Mouse (Mus musculus): ENCODE data around the gene Tob2.

DNA sequence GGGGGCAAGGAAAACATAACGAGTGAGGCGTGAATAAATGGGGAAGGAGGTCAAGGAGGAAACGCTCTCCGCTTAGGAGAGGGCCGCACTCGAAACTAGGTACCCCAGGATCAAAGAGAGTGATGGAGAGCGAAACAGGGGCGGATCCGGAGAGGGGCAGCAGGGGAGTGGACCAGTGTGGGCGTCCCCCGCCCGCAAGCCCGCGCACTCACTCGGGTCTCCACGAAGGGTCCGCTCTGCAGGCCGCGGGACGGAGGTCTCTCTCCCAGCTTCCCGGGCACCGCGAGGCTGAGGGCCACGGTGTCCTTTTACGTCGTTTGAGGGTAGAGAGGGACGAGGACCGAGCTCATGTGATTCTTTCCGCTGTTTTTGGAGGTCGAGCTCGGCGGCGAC is 876 bp downstream of the Tob2 start:
- TF ChIP-seq EP300 (IDR thresholded peaks at IDR 0.05; ENCODE audit: low read length), result no peak
- TF ChIP-seq CTCF (conservative IDR thresholded peaks at IDR 0.05 in 1 of 2, IDR thresholded peaks at IDR 0.05 in 1 of 2; ENCODE audit: low read depth in 2 of 2, low read length in 2 of 2), result no peak
- no peak for TF ChIP-seq CHD2 (IDR thresholded peaks at IDR 0.05; ENCODE audit: low read length)
- no peak for TF ChIP-seq ZMIZ1 (IDR thresholded peaks at IDR 0.05; ENCODE audit: low read depth, low read length)
- TF ChIP-seq USF1 (IDR thresholded peaks at IDR 0.05; ENCODE audit: low read depth, low read length), result no peak

Data from CH12.LX (cell line).